Mouse (Mus musculus) CH12F3 (cell line): Measurements from ENCODE around the gene Ptx4.
"Not testable (repeated sequence)": the region's sequence is repeated elsewhere in the genome, so short reads cannot be mapped to it uniquely, and the experiment has no call there.

ENCODE experiments used
- in situ Hi-C: fragments of 300-500 bp; cut with MboI; formaldehyde crosslinking; loops from 2 replicates; pipeline ENCODE4 v1.14.3; 2020; ENCODE audit warnings: low sequenced_read_pairs

Gene Ptx4

DNA sequence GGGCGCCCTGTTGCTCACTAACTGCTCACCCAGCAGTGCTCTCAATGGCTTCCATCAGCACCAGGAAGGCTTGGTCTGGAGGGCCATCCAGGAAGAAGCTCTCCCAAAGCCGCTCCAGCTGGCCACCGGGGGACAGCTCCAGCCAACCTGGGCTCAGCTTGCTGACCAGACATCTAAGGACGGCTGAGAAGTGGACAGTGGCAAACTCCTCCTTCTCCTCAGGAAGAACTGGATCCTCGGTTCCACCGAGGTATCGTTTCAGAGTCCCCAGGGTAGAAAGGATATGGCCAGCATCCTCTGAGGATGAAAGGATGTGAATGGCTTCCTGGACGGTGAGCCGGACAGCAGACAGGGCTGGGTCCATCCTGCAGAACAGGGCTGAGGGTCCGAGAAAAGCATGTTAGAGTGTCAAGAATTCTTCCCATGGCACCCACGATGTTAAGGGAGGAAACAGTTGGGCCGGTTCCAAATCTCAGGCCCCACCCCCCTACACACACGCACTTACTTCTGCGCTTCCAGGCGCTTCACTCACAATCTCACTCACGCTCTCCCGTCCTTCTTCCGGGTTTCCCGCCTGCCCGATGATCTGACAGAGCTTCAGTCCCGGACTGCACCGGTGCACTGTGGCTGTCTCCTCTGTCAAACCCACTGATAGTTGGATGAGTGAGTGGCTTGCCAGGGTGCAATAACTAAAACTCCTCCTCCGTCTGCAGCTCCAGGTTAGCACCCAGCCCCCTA is 5.5 kb upstream of the Ptx4 start:
- in situ Hi-C loops = no loop called here

DNA sequence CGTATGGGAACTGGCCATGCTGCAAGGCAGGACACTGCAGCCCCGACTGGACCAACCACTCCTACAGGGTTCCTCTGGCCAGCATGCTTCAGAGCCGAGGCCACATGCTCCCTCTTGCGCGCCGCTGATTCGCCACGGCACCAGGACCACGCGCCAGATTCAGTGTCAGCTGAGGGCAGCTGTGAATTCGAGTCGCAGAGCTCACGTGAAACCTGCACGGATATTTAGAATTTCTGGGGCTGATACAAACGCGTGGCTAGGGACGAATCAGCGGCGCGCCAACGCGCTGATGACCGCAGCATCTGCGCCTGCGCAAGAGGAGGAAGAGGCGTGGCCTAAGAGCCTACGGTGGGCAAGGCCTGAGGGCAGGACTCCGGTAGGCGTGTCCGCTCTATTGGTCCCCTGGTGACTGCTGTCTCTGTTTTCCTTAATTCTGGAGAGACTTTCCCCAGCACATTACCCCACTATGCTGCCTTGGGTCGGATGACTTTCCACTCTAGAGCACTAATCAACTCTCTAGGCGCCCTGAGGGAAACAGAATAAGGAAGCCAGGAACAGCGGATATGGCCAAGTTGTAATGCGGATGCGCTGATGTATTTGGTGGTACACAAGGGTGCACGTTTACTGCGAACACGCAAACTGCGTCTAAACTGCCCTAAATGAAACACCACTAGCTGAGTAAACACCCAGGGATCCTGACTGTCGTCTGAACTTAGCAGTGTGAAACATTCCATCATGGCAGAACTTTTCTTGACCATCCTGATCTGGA is 4.7 kb upstream of the Ptx4 start, which contains the start of gene Telo2:
TSS of gene Telo2 (minus strand) at position 304 of the 769 bp plus-strand sequence.
- in situ Hi-C loops = no loop called here

DNA sequence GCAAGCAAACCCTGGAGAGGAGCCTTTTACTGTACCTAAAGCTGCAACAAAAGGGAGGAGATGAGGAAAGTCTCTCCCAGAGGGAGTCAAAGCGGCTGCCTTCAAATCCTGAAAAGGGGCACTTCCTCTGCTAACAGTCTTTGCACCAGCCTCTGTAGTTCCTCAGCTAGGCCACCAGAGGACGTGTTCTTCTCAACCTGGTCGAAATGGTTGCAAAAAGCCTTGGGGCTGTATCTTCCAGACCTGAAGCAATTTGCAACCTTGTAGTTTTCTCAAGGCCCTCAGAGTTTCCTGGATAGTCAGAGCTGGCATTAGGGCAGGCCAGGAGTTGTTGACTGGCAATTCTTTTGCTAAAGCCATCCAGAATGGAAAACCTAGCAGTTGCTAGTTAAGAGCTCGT is 3.3 kb upstream of the Ptx4 start:
- in situ Hi-C loops = no loop called here

DNA sequence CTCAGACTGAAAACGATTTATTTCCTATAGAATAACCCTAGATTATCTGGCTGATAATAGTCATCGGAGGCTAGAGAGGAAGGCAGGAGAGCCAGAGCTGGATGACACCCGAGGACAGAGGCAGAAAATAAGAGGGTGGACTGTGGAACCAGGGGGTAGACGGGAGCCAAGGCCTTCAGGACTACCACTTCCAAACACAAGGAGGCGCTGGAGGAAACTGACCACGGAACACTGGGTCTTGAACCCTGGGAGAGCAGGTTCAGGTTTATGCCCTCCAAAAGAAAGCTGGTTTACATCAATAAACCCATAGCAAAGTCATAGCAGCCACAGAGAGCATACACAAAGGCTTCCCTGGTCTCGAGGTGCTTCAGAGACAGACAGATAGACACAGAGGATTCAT is 3.4 kb downstream of the Ptx4 start:
- in situ Hi-C loops = no loop called here

DNA sequence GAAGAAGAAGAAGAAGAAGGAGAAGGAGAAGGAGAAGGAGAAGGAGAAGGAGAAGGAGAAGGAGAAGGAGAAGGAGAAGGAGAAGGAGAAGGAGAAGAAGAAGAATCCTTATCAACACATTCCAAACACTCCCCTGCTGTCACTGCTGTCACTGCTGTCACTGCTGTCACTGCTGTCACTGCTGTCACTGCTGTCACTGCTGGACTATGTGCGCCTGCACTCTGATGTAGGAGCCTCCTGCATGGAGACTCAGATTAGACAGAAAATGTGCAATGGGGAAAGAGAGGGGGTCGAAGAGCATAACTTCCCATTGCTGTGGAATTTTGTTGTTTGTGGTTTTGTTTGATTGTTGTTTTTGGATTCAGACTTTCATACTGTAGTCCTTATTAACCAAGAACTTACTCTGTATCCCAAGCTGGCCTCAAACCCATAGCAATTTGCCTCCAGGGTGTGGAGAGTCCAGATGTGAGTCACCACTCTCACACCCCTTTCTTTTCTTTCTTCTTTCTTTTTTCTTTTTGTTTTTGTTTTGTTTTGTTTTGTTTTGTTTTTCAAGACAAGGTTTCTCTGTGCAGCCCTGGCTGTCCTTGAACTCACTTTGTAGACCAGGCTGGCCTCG is 5.0 kb downstream of the Ptx4 start:
- in situ Hi-C loops = not testable (repeated sequence)

DNA sequence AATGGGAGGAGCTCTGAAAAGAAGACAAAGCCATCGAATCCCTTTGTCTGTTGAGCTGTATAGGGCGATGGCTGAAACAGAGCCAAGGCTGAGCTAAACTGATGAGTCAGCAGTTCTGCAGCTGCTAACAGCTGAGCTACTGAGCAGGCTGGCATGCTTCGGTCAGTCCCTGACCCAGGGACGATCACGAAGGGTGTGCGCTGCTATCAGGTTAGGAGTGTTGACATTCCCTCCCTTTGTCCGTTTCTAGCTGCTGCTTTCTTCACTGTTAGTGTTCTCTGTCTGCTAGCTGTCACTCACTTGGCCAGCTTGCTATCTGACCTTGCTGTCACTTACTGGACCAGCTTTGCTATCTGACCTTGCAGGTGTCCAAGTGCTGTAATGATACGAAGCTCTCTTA is 6.5 kb downstream of the Ptx4 start:
- in situ Hi-C loops = no loop called here

DNA sequence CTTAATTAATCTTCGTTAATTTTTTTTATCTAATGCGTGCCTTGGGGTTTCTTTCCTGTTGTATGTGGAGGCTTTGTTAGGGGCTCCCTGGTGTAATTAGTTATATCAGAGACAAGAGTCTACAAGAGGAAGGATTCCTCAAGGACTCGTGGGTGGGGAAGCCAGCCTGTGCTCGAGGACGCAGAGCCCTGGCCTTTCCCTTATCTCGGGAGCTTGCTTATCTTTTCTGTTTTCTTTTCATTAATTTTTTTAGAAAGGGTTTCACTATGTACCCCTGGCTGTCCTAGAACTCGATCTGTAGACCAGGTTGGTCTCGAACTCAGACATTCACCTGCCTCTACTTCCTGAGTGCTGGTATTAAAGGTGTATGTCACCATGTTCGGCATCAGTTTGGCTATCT is 7.1 kb downstream of the Ptx4 start:
- in situ Hi-C loops = no loop called here

DNA sequence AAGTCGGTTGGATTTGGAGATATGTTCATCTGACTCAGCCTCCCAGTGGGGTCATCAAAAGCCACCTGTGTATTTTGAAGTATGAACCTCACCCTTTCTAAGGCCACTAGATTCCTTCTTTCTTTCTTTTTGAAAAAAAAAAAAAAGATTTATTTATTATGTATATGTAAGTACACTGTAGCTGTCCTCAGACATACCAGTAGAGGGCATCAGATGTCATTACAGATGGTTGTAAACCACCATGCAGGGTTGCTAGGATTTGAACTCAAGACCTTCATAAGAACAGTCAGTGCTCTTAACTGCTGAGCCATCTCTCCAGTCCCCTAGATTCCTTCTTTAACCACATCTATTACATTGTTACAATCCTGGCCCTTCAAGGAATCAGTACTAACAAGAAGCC is 9.5 kb downstream of the Ptx4 start:
- in situ Hi-C loops = no loop called here

DNA sequence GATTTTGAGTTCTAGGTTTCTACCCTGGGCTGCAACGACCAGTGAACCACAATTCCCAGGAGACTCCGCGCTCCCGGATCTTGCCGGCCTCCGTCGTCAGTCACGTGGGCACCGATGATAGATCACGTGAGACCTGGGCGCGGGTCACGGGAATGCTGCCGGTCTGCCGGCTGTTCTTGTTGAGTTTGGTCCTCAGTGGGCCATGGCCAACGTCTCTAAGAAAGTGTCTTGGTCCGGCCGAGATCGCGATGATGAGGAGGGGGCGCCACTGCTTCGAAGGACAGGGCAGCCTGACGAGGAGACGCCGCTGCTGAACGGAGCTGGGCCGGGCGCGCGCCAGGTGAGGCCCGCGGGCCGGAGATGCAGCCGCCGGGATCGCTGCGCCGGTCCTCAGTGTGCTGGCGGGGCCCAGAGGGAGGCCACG is 12.7 kb downstream of the Ptx4 start, which contains the start of gene Clcn7:
TSS of gene Clcn7 (plus strand) at position 117 of the 424 bp plus-strand sequence.
- in situ Hi-C loops = no loop called here

DNA sequence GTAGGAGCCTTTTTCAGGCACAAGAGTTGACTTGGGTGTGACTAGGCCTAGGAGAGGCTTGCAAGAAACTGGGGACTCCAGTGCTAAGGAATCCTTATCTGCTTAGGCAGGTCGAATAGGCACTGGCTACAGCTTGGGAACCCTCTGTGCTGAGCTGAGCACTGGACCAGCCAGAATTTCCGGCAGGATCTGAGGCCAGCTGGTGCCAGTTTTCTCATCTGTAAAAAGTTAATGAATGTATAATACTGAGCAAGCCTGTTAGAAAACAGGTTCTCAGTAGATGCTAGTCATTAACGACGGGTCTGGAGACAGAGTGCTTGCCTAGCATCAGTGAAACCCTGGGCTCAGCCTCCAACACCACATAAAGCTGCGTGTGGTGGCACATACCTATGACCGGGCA is 15.1 kb downstream of the Ptx4 start:
- in situ Hi-C loops = no loop called here

DNA sequence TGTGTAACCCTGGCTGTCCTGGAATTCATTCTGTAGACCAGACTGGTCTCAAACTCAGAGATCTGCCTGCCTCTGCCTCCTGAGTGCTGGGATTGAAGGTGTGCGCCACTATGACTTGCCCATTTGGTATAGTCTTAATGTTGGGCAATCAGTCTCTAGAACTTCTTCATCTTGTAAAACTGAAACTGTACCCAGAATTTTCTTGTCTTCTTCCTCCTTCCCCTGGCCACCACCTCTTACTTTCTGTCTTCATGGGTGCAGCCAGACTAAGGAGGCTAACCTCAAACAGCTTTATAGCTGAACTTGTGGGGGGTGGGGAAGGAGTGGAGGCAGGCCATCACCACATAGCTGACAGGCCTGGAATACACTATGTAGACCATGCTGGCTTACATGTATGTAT is 18.2 kb downstream of the Ptx4 start:
- in situ Hi-C loops = no loop called here

DNA sequence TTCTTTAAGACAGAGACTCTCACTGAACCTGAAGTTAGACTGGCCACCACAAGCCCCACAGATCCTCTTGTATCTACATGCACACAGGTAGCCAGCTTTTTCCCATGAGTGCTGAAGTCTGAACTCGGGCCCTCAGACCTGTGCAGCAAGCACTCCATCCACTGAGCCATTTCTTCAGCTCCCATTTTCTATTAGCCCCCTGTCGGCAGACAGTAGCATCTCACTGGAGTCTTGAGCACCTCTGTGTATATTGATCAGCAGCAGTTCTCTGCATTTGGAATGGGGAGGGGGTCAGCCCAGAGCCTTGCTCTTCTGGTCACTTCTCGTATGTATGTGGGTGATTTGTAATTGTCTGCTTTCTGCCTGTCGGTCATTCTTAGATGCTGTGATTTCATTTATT is 19.4 kb downstream of the Ptx4 start:
- in situ Hi-C loops = no loop called here

DNA sequence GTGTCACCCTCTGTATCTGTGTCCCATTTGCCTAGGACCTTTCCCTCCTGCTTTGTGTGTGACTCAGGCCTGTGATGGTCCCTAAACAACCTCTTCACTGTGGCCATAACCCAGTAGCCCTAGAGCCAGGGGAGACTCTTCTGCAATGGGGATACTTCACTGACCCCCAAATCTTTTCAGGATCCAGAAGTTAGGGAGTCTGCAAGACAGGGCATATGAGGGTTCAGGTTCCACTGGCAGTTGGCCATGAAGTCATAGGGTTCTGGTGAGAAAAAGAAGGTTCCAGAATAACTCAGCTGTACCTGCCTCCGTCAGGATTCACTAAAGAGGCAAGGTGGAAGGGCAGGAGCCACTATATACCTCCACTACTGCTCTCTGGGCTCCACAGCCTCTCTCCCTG is 41.6 kb downstream of the Ptx4 start, which contains the start of gene Ccdc154:
TSS of gene Ccdc154 (plus strand) at position 301 of the 400 bp plus-strand sequence.
- in situ Hi-C loops = no loop called here

DNA sequence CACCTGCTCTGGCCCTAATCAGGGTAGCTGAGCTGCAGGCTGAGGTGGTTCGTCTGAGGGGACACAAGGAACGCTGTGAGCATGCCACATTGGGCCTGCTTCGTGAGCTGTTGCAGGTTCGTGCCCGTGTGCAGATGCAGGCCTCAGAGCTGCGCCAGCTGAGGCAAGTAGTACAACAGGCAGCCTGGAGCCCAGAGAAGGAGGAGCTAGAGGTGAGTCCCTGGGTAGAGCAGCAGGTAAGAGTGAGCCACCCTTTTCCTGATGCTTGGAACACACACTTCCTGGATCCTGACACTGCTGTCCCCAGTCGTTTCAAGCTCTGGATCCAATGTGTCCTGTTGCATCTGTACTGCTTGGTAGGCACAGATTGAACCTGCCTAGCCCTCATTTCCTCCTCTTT is 42.8 kb downstream of the Ptx4 start:
- in situ Hi-C loops = no loop called here

DNA sequence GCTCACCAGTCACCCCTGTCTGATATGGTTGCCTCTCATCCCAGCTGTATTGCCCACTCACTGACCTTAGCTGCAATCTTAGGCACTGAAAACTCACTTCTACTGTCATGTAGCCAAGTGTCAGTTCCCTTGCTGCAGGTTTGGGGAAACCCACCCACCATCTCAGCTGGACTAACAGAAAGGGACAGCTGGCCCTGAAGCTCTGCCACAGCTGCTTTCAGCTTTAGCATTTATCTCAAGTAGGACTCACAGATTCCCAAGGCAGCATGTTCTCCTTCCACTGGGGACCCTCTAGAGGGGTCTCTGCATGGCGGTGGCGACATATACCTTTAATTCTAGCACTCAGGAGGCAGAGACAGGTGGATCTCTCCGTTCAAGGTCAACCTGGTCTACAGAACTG is 44.2 kb downstream of the Ptx4 start:
- in situ Hi-C loops = no loop called here

DNA sequence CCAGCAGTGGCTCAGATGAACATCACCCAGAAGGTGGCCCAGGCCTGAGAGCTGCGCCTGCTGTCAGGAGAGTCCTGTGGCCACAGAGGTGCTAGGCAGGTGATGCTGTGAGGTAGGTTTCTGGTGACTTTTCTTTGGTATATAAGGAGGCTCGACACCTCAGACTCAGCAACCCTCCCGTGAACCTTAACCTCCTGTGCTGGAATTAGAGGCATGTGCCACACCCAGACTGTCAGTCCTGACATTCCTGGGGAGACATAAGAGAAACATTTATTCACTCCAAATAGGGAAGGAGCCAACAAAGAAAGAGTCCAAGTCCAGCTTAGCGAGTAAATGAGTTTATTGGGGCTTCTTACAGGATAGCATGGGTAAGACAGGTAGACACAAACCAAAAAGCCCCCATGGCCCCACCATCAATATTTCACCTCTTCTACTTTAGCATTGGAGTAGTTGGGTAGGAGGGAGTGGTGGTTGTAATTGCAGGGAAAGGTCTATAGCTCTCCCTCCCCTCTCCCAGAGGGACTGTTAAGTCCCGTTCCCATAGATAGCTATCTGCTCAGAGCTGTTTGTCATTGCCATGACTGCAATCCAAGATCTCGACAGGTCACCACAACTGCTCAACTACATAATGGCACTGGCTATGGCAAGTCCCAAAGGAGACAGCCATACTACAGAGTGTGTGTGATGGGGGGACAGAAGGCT is 45.6 kb downstream of the Ptx4 start:
- in situ Hi-C loops = no loop called here

DNA sequence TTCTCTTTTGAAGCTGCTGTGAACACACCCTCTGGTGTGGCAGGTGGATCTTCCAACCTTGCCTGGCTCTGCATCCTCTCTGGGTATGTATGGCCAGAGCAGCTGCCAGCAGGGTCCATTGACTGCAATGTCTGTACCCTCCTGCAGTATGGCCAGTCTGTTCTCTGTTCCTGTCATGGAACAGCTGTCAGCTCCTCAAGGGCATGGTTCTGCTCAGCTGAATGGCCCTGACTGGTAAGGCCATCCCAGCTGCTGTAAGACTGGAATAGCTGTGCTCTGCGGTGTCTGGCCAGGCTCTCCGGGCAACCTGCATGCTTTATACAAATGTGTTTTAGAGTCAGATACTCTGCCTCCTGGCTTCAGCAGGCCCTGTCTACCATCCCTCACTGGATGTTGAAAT is 49.1 kb downstream of the Ptx4 start:
- in situ Hi-C loops = no loop called here

DNA sequence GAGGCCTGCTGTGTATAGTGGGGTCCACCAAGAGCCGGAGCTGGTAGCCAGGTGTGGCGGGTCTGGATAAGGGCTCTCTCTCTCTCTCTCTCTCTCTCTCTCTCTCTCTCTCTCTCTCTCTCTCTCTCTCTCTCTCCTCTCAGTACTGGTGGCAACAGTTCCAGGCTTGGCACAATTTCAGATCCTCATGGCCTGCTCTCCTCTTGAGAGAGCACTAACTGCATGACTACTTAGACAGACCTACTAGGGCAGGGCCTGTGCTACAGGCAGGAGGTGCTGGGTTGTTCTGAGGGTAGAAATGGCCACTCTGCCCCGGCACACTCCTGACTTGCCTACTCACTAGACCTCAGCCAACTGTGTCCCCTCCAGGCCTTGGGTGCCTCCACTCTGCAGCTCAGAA is 52.0 kb downstream of the Ptx4 start:
- in situ Hi-C loops = no loop called here
